Mouse (Mus musculus): ENCODE results near the gene Zcchc18. TPM values are rescaled to one million over a fixed set of nuclear protein-coding genes. Genes with fewer than 3 reads are reported as not detected.

Gene Zcchc18
- polyA plus RNA-seq (2012; rRNA removed): 0.09 and 0.10 TPM in 2 replicates

DNA sequence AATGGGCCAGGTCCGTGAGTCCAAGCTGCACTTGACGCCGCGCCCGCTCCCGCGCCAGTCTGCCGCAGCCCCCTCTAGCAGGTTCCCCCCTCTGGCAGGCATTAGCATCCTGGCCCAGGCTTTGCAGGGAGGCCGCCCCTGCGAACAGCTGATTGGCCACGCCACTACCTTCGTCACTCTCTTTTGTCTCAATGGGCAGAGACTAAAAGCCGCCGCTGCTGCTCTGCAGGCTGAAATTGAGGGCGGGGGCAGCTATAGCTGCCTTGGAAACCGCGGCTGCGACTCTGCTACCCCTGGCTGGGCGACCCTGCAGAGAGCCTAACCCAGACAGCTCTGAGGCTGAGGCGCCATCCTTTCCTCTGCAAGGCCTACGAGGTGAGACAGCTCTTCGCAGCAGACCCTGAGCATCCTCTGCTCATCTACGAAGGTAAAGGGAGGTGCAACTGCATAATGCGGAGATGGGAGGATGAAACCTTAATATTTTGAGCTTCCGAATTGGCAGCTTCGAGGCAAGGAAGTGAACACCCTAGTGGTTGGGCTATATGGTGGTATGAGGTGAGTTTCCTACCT, at the start of gene Zcchc18:
Gene Zcchc18 (plus strand): TSS at position 178 of the 570 bp plus-strand sequence.

DNA sequence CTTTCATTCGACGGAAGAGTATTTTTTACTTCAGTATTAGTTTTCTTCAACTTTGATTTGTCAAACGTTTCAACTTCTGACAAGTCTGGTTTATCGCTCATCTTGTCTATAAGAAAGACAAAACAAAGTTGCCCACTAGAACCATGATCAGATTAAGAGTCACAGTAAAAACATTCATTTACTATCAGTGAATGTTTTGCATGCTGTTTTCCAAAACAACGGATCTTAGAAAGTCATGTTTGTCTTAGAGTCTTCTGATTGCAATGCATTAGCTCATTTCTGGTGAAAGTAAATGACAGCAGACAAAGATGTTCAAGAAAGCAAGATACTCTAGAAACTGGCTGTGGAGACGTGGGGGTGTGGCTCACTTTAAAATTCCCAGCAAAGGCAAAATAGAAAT, 17.6 kb upstream of the Zcchc18 start, which contains the start of gene Tmsb15b2:
Gene Tmsb15b2 (minus strand): TSS at position 101 of the 400 bp plus-strand sequence.

DNA sequence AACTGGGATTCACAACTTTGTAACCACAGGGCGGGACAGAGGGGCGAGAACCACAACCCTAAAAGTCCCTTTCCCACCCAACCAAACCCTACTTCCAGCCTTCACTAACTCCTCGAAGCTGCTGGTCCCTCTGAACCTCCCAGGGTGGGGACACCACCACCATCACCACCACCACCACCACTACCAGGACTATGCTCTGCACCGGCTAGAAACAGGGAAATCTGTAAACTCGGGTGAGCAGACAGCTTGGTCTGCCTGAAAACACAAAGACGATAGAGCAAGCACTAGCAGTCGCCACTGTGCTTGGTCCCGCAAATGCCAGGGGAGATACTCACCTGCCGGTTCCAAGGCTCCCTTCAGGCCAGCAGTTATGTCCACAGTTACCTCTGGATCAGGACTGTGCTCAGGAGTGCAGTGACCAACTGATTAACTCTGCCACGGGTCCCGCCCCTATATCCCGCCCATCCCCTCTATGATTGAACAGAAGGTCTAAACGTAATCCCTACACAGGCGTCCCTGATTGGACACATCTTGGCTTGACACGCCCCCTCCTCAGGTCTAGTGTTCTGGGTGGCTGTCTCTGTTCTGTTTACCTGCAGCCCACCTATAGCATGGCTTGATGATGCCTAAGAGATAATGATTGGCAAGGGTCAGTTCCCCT, 16.4 kb upstream of the Zcchc18 start, which contains the start of the genes Tmsb15l and Tmsb15b1:
Gene Tmsb15l (minus strand): TSS at position 446 of the 661 bp plus-strand sequence.
Gene Tmsb15b1 (minus strand): TSS at position 451 of the 661 bp plus-strand sequence.

DNA sequence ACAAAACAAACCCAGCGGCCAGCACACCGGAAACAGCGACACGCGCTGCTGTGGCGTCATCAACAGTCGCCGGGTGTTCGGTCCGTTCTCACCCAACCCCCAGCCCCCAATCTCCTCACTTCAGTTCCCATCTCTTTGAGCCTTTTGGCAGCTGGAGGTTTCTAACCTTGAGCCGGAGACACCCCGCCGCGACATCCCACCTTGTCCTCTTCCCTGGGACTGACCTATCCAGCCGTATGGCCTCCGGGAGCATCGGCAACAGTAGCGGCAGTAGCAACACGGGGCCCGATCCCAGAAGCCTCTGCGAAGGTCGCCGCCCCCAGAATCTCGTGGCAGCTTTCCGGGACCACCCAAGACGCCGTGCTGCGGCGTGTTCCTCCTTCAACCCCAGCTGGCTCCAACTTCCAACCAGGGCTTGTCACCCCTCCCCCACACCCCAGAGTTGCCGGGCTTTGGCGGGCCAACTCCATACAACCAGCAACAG, 45.1 kb downstream of the Zcchc18 start, which contains the start of gene Slc25a53:
Gene Slc25a53 (minus strand): TSS at position 303 of the 484 bp plus-strand sequence.

Other genes with a start within 250 kb of the Zcchc18 start
- 129 and 133 TPM in 2 replicates for gene Morf4l2, start 249.5 kb upstream of the Zcchc18 start, polyA plus RNA-seq (2012; rRNA removed)
- gene Glra4, start 213.0 kb upstream of the Zcchc18 start, polyA plus RNA-seq (2012; rRNA removed): not detected in 2 replicates
- 0.81 and 1.0 TPM in 2 replicates for gene Plp1, start 170.5 kb upstream of the Zcchc18 start, polyA plus RNA-seq (2012; rRNA removed)
- gene Rab9b, start 124.4 kb upstream of the Zcchc18 start, polyA plus RNA-seq (2012; rRNA removed): 0.01 TPM in 1 of 2 replicates, not detected in the other
- gene H2bfm, start 65.8 kb upstream of the Zcchc18 start, polyA plus RNA-seq (2012; rRNA removed): not detected in 2 replicates
- gene Tmsb15b2, start 17.7 kb upstream of the Zcchc18 start, polyA plus RNA-seq (2012; rRNA removed): 3.4 and 5.4 TPM in 2 replicates
- gene Tmsb15l, start 16.3 kb upstream of the Zcchc18 start, polyA plus RNA-seq (2012; rRNA removed): 1.2 and 1.6 TPM in 2 replicates
- gene Tmsb15b1, start 16.3 kb upstream of the Zcchc18 start, polyA plus RNA-seq (2012; rRNA removed): 3.2 and 3.3 TPM in 2 replicates
- gene Slc25a53, start 45.1 kb downstream of the Zcchc18 start, polyA plus RNA-seq (2012; rRNA removed): 1.3 and 1.6 TPM in 2 replicates
- 0.58 and 0.65 TPM in 2 replicates for gene Fam199x, start 56.4 kb downstream of the Zcchc18 start, polyA plus RNA-seq (2012; rRNA removed)
- gene Esx1, start 128.9 kb downstream of the Zcchc18 start, polyA plus RNA-seq (2012; rRNA removed): not detected in 2 replicates